Mouse (Mus musculus) right cerebral cortex, adult 18-20 months (tissue): ENCODE measurements at regions not wholly inside any gene's neighbourhood (a gene's known extent, or its start where the extent isn't known, plus 50 kb on each side); places are given as distances from the start of the nearest gene placed in this dataset.
A peak's percentile ranks its signal among the peaks of the same experiment; 100 is the strongest.

Experiments used
- DNase-seq: peaks from one replicate; pipeline ENCODE4 v3.0.0; 2022; ENCODE audit warnings: mixed read lengths

DNA sequence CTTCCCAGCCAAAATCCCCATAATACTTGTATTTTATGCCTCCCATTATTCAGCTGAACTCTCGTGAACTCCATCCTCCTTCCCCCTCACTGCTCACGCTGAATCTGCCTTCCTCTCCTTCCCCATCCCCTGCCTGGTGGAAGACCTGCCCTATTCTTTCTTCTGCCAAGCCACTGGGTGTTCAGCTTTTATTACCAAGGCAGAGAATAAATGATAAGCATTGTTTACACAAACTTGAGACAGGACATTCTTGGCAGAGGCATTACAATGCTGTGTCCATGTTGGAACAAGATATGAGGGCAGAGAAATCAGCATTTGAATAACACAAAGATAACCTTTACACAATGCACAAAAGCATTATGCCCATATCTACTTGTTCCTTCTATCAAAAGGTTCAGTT is 80.2 kb downstream of the Dhrs2 start:
- no peak for DNase-seq

DNA sequence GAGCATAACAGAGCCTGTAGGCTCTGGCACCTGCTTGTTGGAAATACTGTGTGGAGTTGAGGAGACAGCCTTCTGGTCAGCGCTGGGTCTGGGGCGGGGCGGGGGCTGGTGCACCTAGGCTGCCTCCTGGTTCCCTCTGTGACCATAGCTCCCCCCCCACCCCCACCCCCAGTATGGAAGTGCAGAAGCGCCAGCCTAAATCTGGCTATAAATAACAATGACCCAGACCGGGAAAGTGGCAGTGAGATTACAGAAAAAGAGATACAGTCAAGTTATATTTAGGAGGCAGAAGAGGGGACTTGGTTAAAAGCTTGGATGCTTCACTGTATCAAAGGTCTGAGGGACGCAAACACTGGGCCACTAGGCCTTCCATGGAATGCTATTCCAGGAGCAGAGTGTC is 91.8 kb downstream of the Dhrs2 start:
- no peak for DNase-seq

DNA sequence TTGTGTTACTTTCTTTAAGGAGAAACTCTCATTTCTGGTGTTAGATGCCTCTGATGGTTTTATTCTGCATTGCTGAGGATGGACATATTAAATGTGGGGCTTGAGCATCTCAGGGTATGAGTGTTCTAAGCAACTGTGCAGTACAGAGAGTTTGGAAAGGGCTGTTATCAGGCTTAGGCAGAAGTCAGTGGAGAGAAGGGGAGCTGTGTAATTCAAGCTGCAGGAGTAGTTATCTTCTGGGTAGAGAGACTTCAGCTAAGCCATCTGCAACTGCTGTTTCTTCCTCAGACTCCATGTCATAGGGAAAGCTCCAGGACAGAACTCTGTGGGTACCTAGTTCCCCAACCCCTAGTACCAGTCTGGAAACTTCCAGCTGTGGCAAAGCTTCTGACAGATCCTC is 102.1 kb downstream of the Dhrs2 start:
- no peak for DNase-seq

DNA sequence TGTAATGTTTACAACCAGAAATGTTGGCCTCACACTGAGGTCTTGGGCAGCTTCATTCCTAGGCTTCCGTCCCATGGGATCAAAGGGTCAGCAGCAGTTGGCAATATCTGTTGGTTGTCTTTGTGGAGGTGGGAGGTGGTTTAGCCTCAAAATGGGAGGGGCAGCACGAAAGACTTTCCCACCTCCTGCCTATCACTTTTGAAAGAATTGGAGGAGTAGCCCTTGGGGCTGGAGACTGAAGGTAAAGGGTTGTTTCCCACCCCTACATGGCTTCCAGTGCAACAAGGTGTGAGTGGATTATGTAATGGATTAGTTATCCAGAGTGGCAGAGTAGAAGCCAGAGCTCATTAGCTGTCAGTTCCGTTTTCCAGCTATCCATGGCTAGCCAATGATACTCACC is 102.5 kb downstream of the Dhrs2 start:
- no peak for DNase-seq

DNA sequence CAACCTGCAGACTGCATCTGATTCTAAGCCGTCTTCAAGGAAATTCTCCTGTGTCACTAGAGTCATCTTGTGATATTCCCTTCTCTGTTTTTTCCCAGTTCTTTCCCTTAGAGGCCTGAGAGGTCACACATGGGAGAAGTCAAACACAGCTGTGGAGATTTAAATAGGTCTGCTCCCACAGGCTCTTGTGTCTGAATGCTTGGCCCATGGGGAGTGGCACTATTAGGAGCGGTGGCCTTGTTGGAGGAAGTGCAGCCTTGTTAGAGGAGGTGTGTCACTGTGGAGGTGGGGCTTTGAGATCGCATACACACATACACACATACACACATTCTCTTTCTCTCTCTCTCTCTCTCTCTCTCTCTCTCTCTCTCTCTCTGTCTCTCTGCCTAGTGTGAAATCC is 112.0 kb downstream of the Dhrs2 start:
- no peak for DNase-seq

DNA sequence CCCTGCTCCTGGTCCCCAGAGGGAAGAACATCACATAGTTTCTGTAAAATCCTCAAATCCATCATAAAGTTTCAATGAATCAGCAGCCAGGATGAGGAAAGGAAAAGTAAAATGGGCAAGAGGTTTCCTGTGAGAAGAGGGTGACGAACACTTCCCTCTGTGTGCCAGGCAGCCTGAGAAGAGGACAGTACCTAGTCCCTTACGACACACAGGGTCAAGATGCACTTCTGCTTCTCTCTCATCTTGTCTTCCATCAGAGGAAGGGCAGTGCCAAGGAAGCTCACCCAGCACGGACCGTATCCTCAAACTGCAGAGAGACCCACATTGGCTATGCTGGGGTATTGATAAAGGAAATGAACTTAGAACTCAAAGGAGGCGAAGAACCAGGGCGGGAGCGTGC is 112.5 kb downstream of the Dhrs2 start:
- DNase-seq: no peak

DNA sequence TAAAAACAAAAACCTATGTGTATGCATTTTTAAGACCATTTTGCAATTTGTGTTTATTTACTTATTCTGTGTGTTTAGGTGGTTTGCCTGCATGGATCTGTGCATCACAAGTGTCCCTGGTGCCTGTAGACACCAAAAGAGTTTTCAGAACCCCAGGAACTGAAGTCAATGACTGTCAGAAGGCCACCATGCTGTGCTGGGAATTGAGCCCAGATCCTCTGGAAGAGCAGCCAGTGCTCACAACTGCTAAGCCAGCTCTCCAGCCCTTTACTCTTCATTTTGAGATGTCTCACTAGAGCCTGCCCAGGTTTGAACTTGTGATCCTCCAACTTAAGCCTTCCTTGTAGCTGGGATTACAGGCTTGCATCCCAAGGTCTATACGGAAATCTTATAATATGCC is 113.8 kb downstream of the Dhrs2 start:
- no peak for DNase-seq

DNA sequence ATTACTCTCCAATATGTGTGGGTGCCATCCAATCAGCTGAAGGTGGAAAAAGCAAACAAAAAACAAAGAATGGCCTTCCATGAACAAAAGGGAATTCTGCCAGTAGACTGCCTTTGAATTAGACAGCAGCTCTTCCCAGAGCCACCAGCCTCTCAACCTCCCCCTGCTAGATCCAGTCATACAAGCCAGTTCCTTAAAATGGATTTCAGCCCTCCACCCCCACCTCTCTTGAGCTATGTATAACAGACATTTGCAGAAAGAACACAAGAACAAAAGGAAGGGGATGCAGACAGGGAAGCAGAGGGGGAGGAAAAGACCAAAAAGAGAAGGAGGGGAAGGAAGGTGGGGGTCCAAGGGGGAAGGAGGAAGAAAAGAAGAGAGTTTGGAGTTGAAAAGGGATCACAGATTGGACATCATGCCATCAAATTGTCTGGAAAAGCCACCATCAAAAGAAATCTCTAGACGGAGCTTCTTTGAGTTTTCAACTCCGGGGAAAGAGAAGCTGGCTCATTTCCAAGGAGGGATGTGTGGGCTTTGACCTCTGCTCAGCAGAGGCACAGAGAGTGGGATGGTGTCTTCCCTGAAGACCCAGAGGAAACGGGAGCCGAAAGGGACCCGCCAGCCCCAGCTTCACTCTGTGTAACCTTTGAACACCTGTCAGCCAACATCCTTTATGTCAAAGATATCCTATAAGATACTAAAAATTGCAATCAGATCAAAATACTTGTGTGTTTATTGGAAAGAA is 114.8 kb downstream of the Dhrs2 start:
- no peak for DNase-seq

DNA sequence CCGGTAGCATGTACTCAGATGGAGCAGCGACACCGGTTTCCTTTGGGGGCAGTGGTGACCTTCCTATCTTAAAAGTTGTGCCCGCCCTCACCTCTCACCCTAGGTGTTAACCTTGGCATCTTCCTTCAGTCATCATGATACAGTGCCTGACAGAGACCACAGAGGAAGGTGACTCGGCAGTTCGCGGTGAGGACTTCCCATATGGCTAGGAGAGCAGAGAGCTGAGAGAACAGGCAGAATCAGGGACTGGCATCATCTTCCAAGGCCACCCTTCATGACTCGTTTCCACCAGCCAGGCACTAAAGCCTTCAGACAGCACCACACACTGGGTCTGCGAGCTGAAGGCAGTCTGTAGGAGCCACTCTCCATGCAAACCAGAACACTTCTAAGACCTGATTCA is 116.2 kb downstream of the Dhrs2 start:
- DNase-seq: no peak

DNA sequence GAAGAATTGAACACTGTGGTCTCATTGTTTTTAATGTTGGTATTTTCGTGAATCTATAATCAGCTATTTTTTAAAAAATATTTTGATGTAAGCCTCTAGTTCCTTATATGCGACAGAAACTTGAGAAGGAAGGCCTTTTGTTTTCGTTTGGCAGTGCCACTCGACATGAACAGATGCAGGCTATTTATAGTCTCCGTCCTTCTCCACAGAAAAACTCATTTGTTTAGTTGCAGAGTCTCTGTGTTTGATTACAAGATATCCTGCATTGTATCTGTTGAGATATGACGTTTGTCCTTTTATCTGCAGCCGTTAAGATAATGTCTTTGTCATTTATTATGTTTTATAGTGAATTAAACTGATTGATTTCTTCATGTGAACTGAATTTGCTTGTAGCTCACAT is 116.7 kb downstream of the Dhrs2 start:
- no peak for DNase-seq

DNA sequence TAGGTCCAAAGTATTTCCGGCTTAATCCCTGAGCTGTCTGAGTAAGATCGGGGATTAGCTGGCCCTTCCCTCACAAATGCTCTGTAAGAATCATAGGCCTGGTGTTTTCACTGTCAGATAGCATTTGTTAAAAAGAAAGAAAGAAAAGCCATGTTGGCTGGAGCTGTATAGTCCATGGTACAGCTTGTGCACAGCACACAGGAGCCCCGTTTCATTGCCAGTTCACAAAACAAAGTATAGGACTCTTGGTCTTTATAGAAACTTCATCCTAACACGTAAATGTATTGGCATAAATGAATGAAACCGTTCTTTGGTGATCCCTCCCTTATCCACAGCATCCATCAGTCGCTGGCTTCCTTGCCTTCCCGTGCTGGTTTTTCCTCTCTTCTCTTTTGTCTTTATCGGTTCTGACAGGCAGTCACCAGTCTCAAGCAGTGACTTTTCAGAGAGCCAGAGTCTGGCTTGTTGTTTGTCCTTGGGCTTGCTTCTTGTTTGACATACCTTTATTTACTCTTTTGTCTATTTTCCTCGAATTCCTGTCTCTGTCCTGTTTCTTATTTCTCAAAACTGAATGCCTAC is 117.3 kb downstream of the Dhrs2 start:
- DNase-seq: no peak

DNA sequence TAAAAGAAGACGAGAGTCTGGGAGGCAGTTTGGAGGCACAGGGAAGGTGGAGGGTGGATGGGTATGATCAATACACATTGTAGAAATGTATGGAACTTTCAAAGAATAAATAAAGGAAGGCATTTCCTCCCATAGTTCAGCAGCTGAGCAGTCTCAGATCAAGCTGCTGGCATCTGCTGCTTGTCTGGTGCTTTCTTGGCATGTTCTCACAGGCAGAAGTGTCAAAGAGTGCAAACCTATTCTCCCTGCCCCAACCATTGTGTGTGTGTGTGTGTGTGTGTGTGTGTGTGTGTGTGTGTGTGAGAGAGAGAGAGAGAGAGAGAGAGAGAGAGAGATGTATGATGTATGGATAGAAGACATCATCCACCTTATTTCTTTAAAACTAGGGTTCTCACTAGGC is 121.5 kb downstream of the Dhrs2 start:
- no peak for DNase-seq

DNA sequence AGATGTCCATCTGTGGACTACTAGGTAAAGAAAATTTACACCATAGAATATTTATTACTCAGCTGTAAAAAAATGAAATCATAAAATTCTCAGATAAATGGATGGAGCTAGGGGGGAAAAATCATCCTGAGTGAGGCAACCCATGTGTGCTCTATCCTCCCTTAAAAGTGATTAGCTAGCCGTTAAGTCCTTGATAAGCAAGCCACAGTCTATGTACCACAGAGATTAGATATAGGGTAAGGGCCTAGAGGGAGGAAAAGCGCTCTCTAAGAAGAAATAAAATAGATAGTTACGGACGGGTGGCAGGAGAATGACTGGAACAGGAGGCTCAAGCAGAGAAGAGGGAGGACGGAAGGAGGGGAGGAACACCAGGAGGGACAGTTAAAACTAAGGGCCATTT is 122.1 kb downstream of the Dhrs2 start:
- no peak for DNase-seq

DNA sequence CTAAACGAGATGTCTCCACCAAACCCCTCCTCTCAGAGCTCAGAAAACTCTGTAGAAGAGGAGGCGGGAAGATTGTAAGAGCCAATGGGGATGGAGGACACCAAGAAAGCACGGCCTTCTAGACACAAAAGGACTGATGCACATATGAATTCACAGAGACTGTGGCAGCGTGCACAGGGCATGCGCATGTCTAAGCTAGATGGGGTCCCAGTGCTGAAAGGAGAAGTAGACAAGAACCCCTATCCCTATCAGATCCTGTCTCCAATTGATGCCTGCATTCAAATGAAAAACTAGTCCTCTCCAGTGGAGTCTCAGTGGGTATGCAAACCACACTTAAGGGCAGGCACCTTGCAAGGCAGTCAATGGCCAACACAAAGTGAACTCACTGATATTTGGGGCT is 123.3 kb downstream of the Dhrs2 start:
- no peak for DNase-seq

DNA sequence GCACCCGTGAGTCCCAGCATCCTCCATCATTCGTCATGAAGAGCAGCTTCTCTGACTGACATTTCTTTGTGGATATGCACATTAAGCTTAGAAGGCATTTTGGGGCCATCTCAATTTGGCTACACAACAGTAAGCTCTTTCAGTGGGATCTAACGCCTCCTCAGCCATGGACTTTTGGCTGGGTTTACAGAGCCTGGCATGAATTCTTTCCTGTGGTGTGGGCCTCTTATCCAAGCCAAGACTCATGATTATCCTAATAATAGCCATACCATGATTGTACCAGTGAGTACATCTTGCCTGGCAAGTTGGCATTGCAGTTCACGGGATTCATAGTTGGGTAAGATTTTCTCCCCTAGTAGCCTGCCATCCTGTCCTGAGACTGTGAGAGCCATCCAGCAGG is 126.3 kb downstream of the Dhrs2 start:
- DNase-seq: no peak

DNA sequence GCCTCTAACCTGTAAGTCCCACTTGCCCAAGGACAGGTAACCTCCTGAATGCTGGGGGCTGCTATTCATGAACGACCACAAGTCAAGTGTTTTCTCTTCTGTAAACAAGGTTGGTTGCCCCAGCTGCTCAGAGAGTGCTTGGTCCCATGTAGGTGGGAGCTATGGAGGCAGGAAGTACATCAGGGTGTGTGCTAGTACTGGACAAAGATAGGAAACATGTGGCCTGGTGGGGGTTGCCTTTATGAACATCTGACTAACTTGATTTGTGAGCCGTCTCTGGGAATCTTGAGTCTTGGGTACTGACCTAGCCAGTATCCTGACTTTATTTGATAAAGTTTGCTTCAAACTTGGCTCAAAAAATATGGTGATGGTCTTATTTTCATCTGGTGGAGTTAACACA is 121.3 kb upstream of the Dhrs4 start:
- no peak for DNase-seq

DNA sequence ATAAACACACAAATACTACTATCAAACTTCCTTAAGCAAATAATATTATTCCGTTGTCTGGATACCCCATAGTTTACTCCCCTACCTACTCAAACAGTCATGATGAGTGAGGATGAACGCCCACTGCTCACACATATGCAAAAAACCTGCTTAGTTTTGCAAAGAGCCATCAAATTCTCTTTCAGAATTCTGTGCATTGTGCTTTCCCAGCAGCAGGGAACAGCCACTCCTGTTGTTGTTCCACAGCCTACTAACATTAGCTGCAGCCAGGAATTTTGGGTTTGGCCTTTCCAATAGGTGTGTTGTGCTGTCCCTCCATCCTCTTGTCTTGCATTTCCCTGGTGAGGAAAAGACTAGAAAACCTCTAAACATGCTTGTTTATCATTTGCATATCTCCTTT is 120.1 kb upstream of the Dhrs4 start:
- DNase-seq: no peak

DNA sequence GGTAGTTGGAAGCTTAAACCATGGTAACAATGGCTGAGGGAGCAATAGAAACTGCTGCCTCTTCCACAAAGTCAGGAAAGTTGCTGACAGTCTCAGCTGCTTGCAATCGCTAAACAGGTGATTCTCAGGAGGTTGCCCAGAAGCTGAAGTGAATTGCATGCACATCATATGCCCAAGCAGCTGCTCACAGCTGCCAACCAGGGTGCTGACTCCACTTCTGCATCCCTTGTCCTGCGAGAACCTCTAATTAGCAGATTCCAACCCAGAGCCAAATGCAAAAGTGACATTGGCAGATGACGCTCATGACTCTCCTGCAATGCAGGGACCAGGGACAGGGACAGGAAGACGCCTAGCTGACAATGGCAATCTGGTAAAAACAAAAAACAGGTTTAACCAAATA is 116.2 kb upstream of the Dhrs4 start:
- no peak for DNase-seq

DNA sequence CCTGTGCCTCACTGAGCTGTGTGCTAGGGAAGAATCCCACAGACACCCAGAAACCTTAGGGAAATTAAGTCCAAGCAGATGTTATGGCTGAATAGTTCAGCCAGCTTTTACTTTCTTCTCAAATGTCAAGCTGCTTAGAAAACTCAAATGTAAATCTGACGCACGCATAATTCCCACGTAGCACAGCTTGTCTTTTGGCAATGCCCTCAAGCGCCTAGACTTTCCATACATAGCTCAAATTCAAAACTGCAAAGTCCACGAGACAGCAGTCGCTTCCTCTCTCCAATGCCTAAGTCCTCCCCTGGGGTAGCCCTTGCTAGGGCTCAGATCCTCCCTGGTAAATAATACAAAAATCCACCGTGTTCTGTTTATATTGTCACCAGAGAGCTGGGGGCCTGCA is 115.8 kb upstream of the Dhrs4 start:
- no peak for DNase-seq

DNA sequence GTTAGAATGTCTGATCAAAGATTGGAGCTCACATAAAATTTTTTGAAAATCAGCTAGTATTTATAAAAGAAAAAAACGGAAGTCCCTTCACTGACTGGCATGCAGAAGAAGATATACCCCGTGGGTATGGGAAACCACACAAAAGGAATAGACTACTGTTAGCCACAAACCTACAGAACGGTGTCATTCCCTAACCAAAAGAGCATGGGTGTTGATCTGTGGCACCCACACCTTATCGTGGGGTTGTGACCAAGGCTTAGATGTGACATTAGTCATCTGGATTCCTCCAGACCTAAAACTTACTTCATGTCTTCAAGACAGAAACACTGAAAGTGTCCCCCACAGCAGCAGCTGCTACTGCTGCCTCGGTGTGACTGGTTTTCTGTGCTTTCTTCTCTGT is 108.2 kb upstream of the Dhrs4 start:
- no peak for DNase-seq

DNA sequence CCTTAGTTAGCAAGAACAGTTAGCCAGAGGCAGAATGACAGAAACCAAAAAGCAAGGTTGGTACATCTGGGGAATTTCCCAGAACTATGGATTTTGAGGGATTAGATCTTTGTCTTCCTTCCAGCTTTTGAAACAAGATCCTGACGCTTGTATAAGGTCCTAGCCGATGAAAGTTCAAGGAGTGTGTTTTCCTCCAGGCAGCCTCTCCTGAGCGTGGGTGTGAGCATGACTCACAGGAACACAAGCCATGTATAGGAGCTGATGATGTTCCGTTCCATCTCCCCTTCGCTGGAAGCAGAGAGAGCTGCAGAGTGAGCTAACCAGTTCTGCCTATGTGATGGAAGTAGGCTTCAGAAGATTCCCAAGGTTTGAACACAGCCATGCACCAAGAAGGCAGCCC is 105.6 kb upstream of the Dhrs4 start:
- DNase-seq: peak; percentile 77

DNA sequence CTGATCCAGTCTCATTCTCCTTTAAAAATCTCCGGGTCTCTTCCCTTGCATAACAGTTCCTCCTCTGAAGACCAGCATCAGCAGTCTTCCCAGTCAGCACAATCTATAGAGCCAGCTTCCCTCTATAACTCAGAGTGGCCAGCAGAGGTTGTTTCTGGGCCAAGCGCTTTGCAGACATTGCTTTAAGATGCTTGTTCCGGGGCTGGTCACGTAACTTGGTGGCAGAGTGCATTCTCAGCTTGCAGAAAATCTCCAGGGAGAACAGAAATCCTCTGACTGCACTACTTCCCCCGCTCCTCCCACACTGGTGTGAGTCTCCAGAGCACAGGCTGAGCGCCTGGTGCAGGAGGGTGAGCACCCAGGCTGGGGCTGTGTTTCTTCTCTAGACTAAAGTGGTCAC is 91.8 kb upstream of the Dhrs4 start:
- DNase-seq: peak; percentile 69

DNA sequence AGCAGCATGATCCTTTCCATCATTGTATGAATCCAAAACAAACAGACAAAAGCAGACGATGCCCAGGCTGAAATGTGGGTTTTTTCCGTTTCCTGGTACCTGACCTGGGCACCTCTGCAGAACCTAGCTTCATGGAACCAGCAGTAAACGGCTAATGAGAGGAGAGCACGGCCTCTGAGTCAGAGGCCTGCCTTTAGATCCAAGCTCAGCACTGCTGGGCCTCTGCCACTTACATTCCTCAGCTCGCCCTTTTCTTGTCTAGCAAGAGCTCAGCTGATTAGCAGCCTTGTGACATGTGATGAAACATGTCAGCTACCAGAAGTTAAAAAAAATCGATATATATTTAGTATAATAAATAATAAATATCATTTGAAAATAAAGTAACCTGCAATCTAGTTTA is 91.2 kb upstream of the Dhrs4 start:
- no peak for DNase-seq

DNA sequence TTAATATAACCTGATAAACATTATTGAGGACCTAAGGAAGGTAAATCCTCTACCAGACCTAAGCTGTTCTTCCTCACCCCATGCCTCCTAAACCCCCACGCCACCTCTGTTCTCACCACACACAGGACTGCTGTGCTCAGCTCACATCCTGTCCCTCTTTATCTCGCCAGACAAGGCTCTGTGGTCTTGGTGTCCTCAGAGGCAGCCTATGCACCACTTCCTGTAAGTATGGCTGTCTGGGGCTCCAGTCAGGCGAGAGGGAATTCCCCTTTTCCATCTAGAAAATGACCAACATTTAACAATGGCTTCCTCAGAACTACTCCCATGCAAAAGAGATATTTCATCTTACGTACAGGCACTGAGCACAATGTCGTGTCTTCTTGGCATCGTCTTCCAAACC is 86.2 kb upstream of the Dhrs4 start:
- no peak for DNase-seq

DNA sequence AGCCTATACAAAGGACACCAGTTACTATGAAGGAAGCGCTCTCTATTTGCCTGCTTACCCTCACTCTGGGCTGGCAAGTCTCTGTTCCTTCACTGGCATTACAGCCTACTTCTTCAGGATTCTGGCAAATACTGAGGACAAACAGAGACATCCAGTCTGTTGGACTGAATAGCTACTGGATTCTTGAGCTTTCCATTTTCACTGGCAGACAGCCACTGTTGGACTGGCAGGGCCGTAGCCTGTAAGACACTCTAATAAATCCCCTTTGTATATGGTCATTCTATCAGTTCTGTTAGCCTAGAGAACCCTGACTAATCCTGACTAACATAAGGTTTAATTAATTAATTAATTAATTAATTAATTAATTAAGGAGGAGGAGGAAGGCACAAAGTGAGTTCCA is 72.4 kb upstream of the Dhrs4 start:
- DNase-seq: no peak
